Mouse (Mus musculus): ENCODE results near the gene Cacna2d4. TPM values are rescaled to one million over a fixed set of nuclear protein-coding genes. Genes with fewer than 3 reads are reported as not detected.
A peak's percentile ranks its signal among the peaks of the same experiment; 100 is the strongest.

Cacna2d4 gene
- total RNA-seq, 1 experiment from 2014 or later: 3.6 TPM

DNA sequence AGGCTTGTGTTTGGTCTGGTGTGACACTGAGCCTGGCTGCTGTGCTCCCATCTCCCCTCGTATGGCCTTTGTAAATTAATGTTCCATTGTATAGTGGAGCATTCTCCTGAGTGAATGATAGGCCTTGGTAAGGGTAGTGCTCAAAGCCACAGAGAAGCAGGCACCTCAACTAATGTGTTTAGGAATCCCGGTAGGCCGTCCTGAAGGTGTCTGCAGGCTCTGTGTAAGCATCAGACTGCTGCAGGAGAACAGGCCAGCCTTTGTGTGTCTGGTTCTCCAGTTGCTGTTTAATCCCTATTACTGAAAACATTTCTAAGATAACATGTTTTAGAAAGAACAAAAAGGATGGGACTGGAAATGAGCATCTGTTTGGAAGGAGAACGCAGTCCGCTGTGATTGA is 17.7 kb upstream of the Cacna2d4 start:
- ATAC-seq (ENCODE audit: extremely low read depth, insufficient number of reproducible peaks, low FRiP score, poor library complexity, severe bottlenecking): no peak

DNA sequence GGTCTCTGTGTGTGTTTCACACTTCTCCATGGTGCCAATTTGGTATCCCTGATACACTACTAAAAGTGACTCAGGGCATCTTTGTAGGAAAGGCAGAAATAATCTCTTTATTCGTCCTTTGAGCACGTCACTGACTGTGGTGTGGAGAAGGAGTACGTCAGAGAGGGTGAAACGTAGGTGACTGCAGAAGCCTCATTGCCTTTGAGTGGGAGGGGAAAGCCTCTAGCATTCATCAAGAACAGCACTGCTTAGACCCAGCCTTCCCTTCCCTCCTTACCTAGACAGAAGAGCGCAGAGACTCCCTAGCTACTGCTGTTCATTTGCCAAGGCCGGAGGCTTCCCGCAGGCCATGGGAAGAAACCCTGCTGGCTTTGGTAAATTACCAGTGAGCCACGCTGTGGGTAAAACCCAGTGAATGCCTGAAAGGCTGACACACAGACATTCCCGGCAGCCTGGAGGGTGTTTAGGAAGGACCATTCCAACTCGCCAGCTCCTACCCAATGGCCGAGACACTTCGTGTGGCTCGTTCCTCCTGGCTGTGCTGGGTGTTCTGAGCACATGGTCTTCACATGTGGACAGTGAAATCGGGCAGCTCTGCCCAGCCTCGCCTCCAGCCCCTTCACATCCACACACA is 17.0 kb upstream of the Cacna2d4 start:
- no peak for ATAC-seq (ENCODE audit: extremely low read depth, insufficient number of reproducible peaks, low FRiP score, poor library complexity, severe bottlenecking)

DNA sequence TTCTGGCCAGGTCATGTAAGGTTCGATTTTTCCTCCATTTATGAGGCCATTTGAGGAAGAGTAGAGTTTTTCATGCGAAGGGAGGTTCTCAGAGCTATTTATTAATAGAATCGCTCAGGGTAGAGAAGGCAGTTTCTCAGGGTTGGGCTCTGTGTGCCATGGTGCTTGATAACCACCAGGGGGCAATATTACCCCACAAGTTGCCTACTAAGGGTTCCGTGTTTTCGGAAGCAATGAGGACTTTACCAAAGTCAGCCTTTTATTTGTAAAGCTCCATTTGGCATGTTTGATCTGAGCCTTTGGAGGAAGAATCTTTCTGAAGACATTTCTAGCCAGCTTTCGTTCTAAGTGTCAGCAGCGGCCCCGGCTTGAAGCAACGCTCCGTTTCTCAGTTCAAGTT is 16.0 kb upstream of the Cacna2d4 start:
- ATAC-seq (ENCODE audit: extremely low read depth, insufficient number of reproducible peaks, low FRiP score, poor library complexity, severe bottlenecking): peak; percentile 57

DNA sequence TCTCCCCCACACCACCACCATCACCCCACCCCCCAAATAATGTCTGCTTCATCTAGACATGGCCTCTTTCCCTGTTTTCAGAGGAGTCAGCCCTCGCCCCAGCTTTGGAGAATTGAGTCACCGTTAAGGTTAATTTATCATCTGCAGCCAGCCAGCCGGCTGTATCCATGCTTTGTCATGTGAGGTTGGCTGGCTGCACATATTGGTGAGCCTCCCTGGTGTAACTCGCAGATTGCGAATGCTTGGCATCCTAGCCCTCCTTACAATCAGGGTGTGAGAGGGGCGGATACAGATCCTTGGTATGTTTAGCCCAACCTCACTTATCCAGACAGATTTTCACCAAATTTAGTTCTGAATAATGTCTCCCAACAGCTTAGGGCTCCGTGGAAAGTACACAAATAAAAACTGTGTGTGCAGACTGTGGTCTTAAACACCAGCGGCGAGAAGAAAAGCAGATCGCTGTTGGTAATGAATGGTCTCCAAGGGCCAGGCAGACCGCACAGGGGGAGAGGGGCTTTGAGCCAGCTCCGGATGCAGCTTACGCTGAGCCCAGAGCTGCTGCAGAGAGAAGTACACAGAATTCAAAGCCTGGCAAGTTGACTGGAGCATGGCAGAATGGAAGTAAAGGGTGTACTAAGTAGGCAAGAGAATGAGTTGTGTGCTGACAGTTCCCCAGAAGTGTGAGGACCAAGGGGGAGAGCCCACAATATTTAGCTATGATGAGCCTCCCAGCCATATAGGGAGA is 11.7 kb upstream of the Cacna2d4 start:
- ATAC-seq (ENCODE audit: extremely low read depth, insufficient number of reproducible peaks, low FRiP score, poor library complexity, severe bottlenecking): no peak

DNA sequence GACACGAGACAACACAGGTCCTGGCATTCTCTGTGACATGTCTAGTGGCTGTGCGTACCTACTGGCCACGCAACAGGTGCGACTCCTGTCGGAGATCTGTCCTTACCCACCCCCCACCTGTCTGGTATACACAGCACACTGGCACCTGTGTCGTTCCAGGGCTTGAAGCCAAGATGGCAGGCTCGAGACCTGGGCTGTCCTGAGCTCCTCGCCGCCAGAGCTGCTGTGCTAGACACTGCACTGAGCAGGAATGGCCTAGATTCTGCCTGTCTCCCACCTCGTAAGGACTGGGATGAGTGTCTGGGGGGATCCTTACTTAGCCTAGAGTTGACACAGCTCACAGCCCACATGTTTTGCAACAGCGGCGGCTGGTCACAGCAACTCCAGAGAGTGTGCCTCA is 11.1 kb upstream of the Cacna2d4 start:
- ATAC-seq (ENCODE audit: extremely low read depth, insufficient number of reproducible peaks, low FRiP score, poor library complexity, severe bottlenecking): no peak

DNA sequence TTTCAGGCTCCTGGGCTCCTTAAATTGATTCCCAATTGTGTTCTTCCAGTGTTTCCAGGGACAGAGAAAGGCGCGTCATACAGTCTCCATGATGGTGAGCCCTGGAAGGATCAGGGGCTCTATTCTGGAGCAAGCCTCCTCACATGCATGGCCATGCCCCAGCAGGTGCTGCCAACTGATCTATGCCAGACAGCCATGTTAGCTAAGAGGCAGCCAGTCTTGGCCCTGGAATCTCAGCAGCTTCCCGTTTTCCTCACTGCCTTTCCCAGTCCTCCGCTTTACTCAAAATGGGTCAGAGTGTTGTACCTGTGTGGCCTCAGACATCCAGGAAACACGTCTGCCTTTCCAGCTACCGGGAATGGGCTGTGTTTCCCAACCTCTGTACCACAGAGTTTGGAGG is 10.6 kb upstream of the Cacna2d4 start:
- ATAC-seq (ENCODE audit: extremely low read depth, insufficient number of reproducible peaks, low FRiP score, poor library complexity, severe bottlenecking): no peak

DNA sequence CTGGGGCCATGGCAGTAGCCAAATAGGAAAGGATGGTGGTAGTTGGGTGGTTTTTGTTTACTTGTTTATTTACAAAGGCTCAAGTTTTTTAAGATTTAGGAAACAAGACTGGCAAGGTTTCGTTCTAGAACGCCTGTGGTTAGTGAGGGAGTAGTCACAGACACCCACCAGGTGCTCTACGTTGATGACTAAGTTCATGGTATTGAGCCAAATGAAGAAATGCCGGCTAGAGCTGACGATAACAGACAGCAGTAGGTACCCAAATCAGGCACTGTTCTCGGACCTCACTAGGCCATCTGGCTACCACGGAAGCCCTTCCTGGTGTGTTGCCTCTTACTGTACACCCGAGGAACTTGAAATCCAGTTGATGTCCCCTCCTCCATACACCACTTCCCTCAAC is 9.3 kb upstream of the Cacna2d4 start:
- no peak for ATAC-seq (ENCODE audit: extremely low read depth, insufficient number of reproducible peaks, low FRiP score, poor library complexity, severe bottlenecking)

DNA sequence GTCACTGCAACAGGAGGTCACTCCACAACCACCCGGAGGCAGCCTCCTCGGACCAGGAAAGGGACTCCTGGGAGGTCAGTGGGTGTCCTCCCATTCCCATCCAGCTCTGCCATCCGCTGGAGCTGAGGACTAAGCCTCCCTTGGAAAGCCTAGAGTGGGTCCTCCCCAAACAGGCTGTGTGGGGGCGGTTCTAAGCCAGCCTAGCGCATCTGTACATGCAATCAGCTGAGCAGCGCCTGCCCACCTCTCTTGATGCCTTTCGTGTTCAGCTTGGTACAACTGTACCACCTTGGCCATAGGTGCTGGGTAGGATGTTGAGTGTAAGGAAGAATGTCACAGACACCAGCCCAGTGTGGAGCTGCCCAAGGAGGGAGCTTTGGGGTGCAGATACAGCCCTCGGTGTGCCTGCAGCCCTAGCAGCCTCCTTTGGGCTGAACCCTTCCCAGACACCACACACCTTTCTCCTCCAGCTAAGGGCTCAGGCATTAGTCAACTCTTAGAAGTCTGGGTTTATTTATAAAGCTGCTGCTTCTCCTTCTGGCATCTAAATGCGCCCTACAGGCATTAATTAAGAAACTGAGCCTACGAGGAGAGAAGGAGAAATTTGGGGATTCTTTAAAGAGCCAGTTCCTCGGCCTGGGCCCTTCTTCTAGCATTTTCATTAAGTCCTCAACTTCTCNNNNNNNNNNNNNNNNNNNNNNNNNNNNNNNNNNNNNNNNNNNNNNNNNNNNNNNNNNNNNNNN is 7.3 kb upstream of the Cacna2d4 start:
- ATAC-seq (ENCODE audit: extremely low read depth, insufficient number of reproducible peaks, low FRiP score, poor library complexity, severe bottlenecking): no peak

DNA sequence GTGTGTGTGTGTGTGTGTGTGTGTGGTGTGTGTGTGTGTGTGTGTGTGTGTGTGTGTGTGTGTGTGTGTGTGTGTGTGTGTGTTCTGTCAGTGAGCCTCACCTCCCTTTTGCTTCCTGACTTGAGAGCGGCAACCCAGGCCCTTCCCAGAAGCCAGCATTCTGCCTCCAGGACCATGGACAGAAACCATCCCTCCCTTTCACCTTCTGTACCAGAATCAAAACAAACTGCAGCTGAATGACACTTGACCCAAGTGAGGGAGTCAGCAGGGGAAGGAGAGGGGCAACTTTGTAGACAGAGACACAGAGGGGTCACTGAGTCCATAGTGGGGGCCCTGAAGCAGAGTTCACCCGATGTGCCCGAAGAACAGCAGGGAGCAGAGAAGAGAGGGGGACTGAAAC is 3.3 kb upstream of the Cacna2d4 start:
- ATAC-seq (ENCODE audit: extremely low read depth, insufficient number of reproducible peaks, low FRiP score, poor library complexity, severe bottlenecking): no peak

DNA sequence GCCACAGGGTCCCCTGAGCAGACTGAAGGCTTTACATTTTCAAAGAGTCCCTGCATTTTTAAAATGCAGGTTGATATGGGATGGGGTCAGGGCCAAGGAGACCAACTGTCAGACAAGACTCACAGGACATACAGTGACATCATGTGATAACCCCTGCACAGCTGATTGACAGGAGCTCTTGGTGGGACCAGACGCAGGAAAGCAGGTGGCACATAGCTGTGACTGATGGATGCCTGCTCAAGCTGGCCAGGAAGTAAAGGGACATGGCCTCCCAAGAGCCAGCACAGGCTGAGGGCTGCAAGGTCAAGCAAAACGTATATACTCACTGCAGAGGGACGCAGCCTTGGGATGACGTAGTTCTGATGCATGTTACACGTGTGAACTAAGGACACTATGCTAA is 885 bp upstream of the Cacna2d4 start:
- no peak for ATAC-seq (ENCODE audit: extremely low read depth, insufficient number of reproducible peaks, low FRiP score, poor library complexity, severe bottlenecking)

DNA sequence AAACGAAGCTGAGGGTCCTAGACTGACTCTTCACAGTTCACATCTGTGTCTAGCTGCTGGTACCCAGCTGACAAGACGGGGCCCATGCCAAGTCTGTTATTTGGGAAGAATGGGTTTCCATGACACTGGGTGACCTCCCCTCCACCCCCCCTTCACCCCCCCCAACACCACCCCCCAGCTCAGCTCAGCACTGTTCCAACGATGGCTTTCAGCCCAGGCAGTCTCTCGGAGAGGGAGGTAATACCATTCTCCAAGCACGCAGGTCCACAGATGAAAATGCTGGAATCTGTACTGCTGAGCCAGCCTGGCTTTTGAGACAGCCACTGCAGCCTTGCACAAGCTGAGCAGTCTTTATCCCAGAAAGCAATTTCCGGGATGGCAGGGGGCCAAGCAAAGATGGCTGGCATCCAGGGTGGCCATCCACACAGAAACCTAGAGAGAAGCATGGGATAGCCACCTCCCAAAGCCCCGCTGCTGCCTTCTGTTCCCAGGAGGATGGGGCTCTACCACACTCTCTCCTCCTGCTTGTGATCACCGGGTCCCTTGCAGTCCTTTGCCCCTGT is 1.2 kb downstream of the Cacna2d4 start:
- ATAC-seq (ENCODE audit: extremely low read depth, insufficient number of reproducible peaks, low FRiP score, poor library complexity, severe bottlenecking): no peak

DNA sequence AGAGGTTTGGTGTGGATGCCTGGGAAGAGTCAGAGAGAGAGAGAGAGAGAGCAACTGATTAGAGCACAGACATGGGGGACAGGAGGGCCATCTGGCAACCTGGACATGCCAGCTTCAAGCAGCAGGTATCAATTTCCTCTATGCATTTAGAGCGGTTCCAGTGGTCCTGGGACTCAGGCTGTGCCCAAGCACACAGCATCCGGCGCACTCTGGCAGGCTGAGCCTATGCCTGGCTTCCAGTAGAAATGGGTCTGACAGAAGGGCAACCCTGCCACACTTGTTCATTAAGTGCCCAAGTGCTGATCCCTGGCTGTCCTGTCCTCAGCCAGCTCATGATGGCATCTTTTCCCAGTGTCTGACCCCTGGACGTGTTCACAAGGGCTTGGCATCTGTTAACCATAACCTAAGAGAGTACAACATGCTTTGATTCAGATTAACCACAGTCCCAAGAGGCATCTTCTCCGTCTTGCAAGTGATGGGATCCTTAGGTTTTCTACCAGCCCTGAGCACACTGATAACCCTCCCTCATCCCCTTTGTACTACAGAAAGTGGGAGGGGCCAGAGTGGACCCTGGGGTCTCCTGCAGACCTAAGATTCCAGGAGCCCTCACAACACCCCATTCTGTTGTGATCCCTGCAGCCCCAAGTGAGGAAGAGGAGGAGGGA is 3.1 kb downstream of the Cacna2d4 start:
- no peak for ATAC-seq (ENCODE audit: extremely low read depth, insufficient number of reproducible peaks, low FRiP score, poor library complexity, severe bottlenecking)

DNA sequence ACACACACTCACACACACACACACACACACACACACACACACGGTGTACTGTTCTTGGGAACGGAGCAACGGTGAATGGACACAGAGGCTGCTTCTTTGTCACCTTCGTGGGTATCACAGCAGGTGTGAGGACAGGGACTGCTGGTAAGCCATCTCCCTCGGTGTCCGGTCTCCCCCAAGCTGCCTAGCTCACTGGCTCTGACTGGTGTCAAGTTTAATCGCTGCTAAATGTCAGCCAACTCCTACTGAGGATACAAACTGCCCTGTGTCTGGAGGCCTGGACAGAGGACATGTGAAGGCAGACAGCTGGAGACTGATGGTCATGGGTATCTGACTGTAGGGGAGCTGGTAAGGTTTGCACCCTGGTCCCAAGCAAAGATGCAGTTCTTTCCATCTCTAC is 3.9 kb downstream of the Cacna2d4 start:
- no peak for ATAC-seq (ENCODE audit: extremely low read depth, insufficient number of reproducible peaks, low FRiP score, poor library complexity, severe bottlenecking)

DNA sequence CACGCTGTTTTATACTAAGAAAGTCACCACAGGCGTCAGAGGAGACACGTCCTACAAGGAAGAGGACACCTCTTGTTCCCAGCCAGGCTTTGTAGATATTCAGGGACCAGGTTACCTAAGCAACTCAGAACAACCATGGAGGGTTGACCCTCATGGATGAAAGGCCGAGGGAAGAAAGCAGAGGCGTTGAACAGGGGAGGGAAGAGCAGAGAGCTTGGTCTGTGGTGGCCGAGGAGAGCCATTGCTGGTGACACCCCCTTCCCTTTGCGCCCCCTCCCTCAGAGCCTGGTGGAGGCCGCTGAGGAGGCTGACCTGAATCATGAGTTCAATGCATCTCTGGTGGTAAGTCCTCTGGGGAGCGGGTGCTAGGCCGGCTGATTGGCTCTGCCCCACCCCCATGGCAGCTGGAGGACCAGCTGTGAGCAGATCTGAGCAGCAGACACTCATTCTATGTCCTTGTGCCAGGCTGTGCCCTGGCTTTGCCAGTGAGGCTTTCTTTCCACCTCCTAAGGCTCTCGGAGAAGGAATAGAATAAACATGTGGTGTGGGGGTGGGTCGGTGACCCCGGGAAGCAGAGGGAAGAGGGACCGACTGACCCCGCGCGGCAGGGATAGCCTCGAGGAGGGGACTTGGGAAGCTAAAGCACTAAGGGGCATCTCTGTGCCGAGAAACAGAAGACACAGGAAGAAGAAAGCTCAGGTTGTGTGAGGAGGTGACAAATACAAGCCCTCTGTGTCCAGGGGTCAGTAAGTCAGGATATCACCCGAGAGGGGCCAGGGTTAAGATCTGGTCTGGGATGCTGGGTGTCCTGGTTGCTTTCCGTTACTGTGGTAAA is 4.8 kb downstream of the Cacna2d4 start:
- ATAC-seq (ENCODE audit: extremely low read depth, insufficient number of reproducible peaks, low FRiP score, poor library complexity, severe bottlenecking): no peak

DNA sequence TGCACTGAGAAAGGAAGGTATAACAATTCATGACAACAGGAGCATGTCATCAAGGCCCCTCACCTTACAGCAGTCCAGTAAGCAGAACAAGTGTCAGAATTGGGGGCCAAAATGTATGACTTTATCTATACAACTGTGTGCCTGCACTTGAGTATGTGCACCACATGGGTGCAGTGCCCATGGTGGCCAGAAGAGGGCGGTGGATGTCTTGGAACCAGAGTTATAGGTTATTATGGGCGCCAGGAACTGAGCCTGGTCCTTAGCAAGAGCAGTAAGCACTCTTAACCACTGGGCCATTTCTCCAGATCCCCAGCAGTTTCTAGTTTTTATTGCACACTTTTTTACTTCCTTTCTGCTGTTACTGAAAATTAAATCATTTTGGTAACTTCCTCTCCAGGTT is 9.8 kb downstream of the Cacna2d4 start:
- no peak for ATAC-seq (ENCODE audit: extremely low read depth, insufficient number of reproducible peaks, low FRiP score, poor library complexity, severe bottlenecking)

DNA sequence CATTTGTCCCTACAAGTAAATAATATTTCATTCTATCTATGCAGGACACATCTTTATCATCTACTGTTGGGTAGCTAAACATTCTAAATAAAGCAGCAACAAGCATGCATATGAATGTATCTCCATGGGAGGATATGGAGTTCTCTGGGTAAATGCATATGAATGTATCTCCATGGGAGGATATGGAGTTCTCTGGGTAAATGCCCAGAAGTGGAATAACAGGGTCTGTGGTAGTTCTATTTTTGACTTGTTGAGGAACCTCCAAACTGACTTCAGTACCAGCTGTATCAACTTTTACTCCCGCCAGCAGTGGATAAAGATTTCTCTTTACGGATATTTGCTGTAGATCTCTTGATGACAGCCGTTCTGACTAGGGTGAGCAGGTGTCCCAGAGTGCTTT is 12.3 kb downstream of the Cacna2d4 start:
- no peak for ATAC-seq (ENCODE audit: extremely low read depth, insufficient number of reproducible peaks, low FRiP score, poor library complexity, severe bottlenecking)

DNA sequence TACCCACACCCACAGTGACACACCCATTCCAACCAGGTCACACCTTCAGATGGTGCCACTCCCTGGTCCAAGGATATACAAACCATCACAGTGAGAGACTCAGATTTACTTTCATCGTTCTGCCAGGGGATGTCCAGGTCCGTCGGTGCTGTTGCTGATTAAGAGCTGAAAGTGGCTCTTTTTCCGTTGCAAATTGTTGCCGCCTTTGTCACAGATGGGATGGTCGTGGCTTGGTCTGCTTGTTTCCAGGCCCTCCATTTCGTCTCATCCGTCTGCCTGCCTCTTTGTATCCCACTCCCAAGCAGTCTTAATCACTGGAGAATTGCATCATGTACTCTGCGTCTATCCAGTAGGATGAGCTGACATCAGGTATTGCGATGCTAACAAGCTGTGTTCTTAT is 13.4 kb downstream of the Cacna2d4 start:
- no peak for ATAC-seq (ENCODE audit: extremely low read depth, insufficient number of reproducible peaks, low FRiP score, poor library complexity, severe bottlenecking)

DNA sequence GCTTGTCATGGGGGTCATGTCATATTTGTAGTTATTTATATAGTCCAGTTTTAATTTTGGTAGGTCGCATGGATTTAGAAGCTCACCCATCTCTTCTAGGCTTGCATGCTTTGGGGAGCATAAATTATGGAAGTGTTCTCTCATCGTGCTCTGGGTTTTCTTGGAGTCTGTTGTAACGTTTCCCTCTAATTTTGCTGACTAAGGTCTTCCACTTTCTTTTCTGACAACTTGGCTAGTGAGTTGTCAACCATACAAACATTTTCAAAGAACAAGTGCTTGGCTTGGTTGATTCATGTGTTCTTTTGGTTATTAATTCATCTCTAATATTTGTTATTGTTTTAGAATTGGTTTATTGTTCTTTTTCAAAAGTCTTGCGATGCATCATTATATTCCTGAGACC is 15.4 kb downstream of the Cacna2d4 start:
- ATAC-seq (ENCODE audit: extremely low read depth, insufficient number of reproducible peaks, low FRiP score, poor library complexity, severe bottlenecking): no peak

DNA sequence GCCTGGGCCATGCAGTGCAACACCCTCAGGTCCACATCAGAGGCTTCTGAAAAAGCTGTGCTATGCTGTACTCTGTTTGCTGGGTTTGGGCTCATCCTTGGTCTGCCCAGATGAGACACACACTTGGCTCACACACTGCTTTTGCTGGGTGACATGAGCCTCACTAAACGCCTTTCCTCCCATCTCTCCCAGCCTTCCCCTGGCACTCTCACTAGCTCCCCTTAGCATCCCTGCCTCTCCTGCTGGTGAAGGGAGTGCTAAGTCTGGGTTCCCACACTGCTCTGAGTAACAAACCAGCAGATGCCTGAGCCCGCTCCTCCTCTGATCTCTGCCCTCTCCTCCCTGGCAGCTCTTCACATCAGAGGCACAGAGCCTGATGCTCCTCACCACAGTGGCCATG is 40.4 kb downstream of the Cacna2d4 start:
- ATAC-seq (ENCODE audit: extremely low read depth, insufficient number of reproducible peaks, low FRiP score, poor library complexity, severe bottlenecking): no peak
